ENCODE assay signal across 8 mouse cellular contexts in genomic region chr16:32009913-32010312, GRCm38 (mm10). TPM values are rescaled to one million over a fixed set of nuclear protein-coding genes. Genes with fewer than 3 reads are reported as not detected.
DNase-seq lines count a peak whose midpoint lies in the region; ATAC-seq lines count a peak whose summit lies in the region.

No protein-coding gene starts in this region.

- WGBS in kidney, embryonic 15.5 days = 26% methylated on average over 5 of the region's 5 CpGs

- no peaks in the 10 kb centered on the region for H3K9me3 ChIP-seq in kidney, embryonic 15.5 days (replicated peaks)

- peak; percentile 84 for ATAC-seq in kidney, embryonic 15.5 days (replicated peaks; ENCODE audit: low FRiP score)

- H3K27me3 ChIP-seq in kidney, embryonic 15.5 days = no peaks in the 10 kb centered on the region

- H3K36me3 ChIP-seq in kidney, embryonic 15.5 days = peaks cover 21% of the 10 kb centered on the region

- DNase-seq in left cerebral cortex, adult 18-20 months (ENCODE audit: low spot score in 2 of 2) = peak; percentile 34 to 51
- no peak for DNase-seq in left cerebral cortex, postnatal 4 days
- DNase-seq in T-cell, adult 2 months (ENCODE audit: low spot score) = peak; percentile 4
- peak; percentile 10 for DNase-seq in mesoderm, embryonic 11.5 days (ENCODE audit: low read depth, low spot score)
- DNase-seq in gastrocnemius, postnatal 36 days = no peak
- DNase-seq in lung, adult 18-20 months = no peak
- DNase-seq in gastrocnemius, adult 8-10 months (ENCODE audit: low spot score in 2 of 2) = no peak

- no peak overlapping the region for H3K27ac ChIP-seq in kidney, embryonic 15.5 days

- H3K4me1 ChIP-seq in kidney, embryonic 15.5 days = peaks cover 14% of the 10 kb centered on the region

- no peak overlapping the region for H3K4me2 ChIP-seq in kidney, embryonic 15.5 days

- intact Hi-C loops in left cerebral cortex, postnatal 4 days (cut with DNase I) = no loop called here
- intact Hi-C loops in gastrocnemius, postnatal 36 days (cut with DNase I) = no loop called here

- H3K9ac ChIP-seq in kidney, embryonic 15.5 days = no peak overlapping the region

- no peak overlapping the region for H3K4me3 ChIP-seq in kidney, embryonic 15.5 days (replicated peaks)

RNA-seq across cellular contexts. Expression of gene Senp5, which starts 6.8 kb away (rescaled TPM):
- 10 to 100 TPM; 46.3 to 48.8 TPM for total RNA-seq in left cerebral cortex, adult 18-20 months (2021)
- 10 to 100 TPM; 41.8 to 43.2 TPM for total RNA-seq in left cerebral cortex, postnatal 4 days (2021)
- 16.1 TPM in 2 replicates for polyA plus RNA-seq in kidney, embryonic 15.5 days (2015; fragmentation: Nextera tagmentation; extraction: Ambion mirVana)
- 1 to 10 TPM; 9.2 to 9.4 TPM for total RNA-seq in gastrocnemius, postnatal 36 days (2021)
- total RNA-seq in gastrocnemius, adult 8-10 months (2022) = 10 to 100 TPM; 10.2 to 14.7 (median 11.8) TPM

Comparison
In these comparisons a context has a peak if more than half of its experiments do, and no peak if none do; other contexts are left out.
1. DNase-seq: peak in left cerebral cortex, adult 18-20 months (2 of 2), T-cell, adult 2 months (single experiment) and mesoderm, embryonic 11.5 days (single experiment); none in left cerebral cortex, postnatal 4 days (single experiment), gastrocnemius, postnatal 36 days (0 of 2), lung, adult 18-20 months (0 of 2) and gastrocnemius, adult 8-10 months (0 of 2).